Mouse (Mus musculus) adrenal gland, postnatal 4 days (tissue): Measurements from ENCODE around the gene Hmgxb4. TPM values are rescaled to one million over a fixed set of nuclear protein-coding genes. Genes with fewer than 3 reads are reported as not detected.
"Not testable (repeated sequence)": the region's sequence is repeated elsewhere in the genome, so short reads cannot be mapped to it uniquely, and the experiment has no call there.

Source experiments
- DNase-seq, 2 experiments: peaks; one replicate each; pipeline ENCODE4 v3.0.0; 2021 to 2022; ENCODE audit warnings: low spot score in 2 of 2, mixed read lengths in 2 of 2
- long read RNA-seq, 2 experiments: library from polyadenylated mRNA; stranded (forward); transcript quantifications; one replicate each; pipeline ENCODE4 v2.0.0; 2021
- total RNA-seq, 2 experiments: library from RNA; stranded (reverse); gene quantifications; 2 replicates each; pipeline ENCODE4 v1.2.3; 2021

Gene Hmgxb4
- total RNA-seq = 10 to 100 TPM; 31.6 to 39.7 TPM
- long read RNA-seq, experiment 1, full-length matches to known transcripts = 4 of 8 reads
- long read RNA-seq, experiment 1, partial matches to known transcripts = 2 of 8 reads
- long read RNA-seq, experiment 1, other reads (novel, unspliced or antisense) = 2 of 8 reads
- long read RNA-seq, experiment 2, full-length matches to known transcripts = 8 of 25 reads
- long read RNA-seq, experiment 2, partial matches to known transcripts = 8 of 25 reads
- long read RNA-seq, experiment 2, other reads (novel, unspliced or antisense) = 9 of 25 reads

- no peak for DNase-seq
Measured at GRCm38 (mm10) chr8:74993081-74993474, at the start of gene Hmgxb4. Hmgxb4 (plus strand) TSS chr8:74993356.

GRCm38 (mm10) chr8:74949445-74949844 is 43.7 kb upstream of the Hmgxb4 start:
- no peak for DNase-seq

- no peak for DNase-seq
Measured at GRCm38 (mm10) chr8:74963983-74964382, 29.2 kb upstream of the Hmgxb4 start.

GRCm38 (mm10) chr8:74970286-74970685 is 22.9 kb upstream of the Hmgxb4 start:
- not testable (repeated sequence) for DNase-seq

GRCm38 (mm10) chr8:74971636-74972035 is 21.5 kb upstream of the Hmgxb4 start:
- no peak for DNase-seq

- no peak for DNase-seq
Measured at GRCm38 (mm10) chr8:74972322-74972883, 20.8 kb upstream of the Hmgxb4 start.

- DNase-seq = no peak
Measured at GRCm38 (mm10) chr8:74973121-74973869, 19.9 kb upstream of the Hmgxb4 start.

- DNase-seq = no peak
Measured at GRCm38 (mm10) chr8:74973904-74974303, 19.3 kb upstream of the Hmgxb4 start.

GRCm38 (mm10) chr8:74977427-74977826 is 15.7 kb upstream of the Hmgxb4 start:
- no peak for DNase-seq

- DNase-seq = no peak
Measured at GRCm38 (mm10) chr8:74980060-74980710, 13.0 kb upstream of the Hmgxb4 start.

- peak in 1 of 2 experiments; percentile 31 for DNase-seq
Measured at GRCm38 (mm10) chr8:74980711-74981062, 12.5 kb upstream of the Hmgxb4 start.

- no peak for DNase-seq
Measured at GRCm38 (mm10) chr8:74981809-74982208, 11.3 kb upstream of the Hmgxb4 start.

- no peak for DNase-seq
Measured at GRCm38 (mm10) chr8:74987436-74987835, 5.7 kb upstream of the Hmgxb4 start.

- peak in 1 of 2 experiments; percentile 13 for DNase-seq
Measured at GRCm38 (mm10) chr8:74990021-74990420, 3.1 kb upstream of the Hmgxb4 start.

GRCm38 (mm10) chr8:74993475-74994451 is 607 bp downstream of the Hmgxb4 start:
- peak; percentile 59 to 65 for DNase-seq

- no peak for DNase-seq
Measured at GRCm38 (mm10) chr8:74994540-74994939, 1.4 kb downstream of the Hmgxb4 start.

- no peak for DNase-seq
Measured at GRCm38 (mm10) chr8:75000431-75000830, 7.3 kb downstream of the Hmgxb4 start.

GRCm38 (mm10) chr8:75008826-75009225 is 15.7 kb downstream of the Hmgxb4 start:
- no peak for DNase-seq

GRCm38 (mm10) chr8:75013557-75013956 is 20.4 kb downstream of the Hmgxb4 start:
- DNase-seq = no peak

GRCm38 (mm10) chr8:75013964-75014363 is 20.8 kb downstream of the Hmgxb4 start:
- DNase-seq = no peak

- no peak for DNase-seq
Measured at GRCm38 (mm10) chr8:75015981-75016380, 22.8 kb downstream of the Hmgxb4 start.
